Mouse (Mus musculus) cerebellum, postnatal 36 days (tissue): ENCODE results near the gene Dhx29.

ENCODE experiments used
- DNase-seq, 2 experiments: peaks; one replicate each; pipeline ENCODE4 v3.0.0; 2021 to 2022; ENCODE audit warnings: mixed read lengths in 2 of 2

Dhx29 gene

DNA sequence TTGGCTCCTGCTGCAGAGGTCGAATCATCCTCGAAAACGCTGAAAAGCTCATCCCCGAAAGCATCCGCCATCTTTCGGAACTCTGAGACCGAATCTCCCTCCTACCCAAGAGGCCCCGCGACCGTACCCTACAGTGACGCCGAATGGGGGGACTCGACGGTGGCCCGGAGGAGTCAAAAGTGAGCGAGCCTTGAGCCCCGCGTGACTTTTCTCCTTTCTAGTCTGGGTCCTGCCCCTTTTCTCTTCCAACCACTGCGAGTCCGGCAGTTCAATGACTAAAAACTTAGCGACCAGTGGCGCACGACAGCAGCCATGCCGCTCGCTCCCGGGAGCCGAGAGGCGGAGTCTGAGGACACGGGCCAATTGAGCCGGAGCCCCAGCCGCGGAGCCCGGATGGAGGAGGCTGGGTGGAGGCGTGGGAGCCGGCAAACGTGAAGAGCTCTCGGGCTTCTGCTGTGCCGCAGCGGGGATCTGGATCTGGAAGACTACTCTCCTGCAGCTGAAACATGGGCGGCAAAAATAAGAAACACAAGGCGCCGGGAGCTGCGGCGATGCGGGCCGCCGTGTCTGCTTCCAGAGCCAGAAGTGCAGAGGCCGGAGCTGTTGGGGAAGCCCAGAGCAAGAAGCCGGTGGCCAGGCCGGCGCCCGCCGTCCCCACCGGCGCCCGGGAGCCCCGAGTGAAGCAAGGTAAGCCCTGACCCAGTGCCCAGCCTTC, at the start of gene Dhx29, which contains the start of gene Mtrex:
Dhx29 (plus strand) TSS at position 168 of the 715 bp plus-strand sequence.
Mtrex (minus strand) TSS at position 112 of the 715 bp plus-strand sequence.
- DNase-seq = peak; percentile 100

DNA sequence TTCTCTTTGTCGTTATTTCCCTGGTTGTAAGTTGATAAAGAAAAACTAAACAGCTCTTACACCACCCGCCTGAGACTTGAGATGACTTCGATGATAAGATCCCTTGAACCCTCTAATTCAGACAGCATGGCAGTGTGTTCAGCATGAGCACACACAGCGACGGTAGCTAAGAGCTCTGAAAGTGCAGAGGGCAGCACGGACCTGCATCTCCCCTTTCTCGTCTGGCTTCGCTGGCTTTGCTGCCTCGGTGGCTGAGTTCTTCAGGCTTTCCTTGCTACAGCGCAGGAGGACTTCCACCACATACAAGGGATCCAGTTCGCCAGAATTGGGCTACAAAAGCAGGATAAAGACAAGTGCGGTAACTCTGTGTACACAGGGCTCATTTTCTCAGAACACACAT, 40.0 kb upstream of the Dhx29 start:
- DNase-seq = no peak

DNA sequence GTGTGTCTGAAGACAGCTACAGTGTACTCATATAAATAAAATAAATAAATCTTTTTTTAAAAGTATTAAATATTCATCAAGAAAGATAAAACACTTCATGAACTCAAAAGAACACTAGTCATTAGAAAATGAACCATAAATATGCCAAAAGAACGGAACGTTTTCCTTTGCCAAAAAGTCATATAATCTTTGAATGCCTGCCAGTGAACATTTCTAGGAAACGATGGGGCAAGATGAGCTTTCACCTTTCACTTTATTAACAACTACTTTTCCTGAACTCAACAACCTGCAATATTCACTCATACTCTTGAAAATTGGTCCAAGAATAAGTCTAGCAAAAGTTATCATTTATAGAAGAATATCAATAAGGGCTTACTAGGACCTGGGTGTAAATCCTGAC, 25.1 kb upstream of the Dhx29 start:
- no peak for DNase-seq

DNA sequence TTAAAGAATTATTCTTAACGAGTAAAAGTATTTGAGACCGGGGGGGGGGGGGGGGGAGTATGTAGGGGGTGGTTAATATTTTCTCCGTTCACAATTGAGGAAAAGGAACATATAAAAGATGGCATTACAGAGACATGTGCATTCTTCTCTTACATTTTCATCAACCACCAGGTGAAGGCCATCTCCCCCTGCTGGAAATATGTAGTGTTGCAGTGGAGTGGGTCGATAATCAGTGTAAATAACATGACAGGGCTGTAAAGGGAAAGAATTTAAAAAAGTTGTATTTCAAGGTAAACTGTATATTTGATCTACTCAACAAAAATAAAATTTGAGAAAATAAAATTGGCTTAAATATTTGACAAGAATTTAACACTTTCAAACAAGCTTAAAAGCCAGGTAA, 17.6 kb upstream of the Dhx29 start:
- DNase-seq = peak; percentile 12 to 27

DNA sequence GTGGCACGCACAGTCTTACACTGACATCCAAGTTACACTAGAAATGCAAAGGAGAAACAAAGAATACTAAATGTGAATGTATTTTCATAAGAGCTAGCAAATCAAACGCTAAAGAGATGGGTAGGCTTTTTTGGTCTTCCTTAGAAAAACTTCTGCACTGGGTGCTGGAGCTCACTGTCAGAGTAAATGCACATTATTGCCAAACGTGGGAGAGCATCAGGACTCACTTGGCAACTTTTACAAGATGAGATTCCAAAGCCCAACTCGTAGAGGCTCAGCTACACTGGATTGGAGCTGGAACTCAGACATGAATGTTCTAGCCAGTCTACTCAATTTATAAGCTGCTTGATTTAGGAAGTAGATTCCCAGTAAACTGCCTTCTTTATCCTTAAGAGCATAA, 16.8 kb upstream of the Dhx29 start:
- DNase-seq = no peak

DNA sequence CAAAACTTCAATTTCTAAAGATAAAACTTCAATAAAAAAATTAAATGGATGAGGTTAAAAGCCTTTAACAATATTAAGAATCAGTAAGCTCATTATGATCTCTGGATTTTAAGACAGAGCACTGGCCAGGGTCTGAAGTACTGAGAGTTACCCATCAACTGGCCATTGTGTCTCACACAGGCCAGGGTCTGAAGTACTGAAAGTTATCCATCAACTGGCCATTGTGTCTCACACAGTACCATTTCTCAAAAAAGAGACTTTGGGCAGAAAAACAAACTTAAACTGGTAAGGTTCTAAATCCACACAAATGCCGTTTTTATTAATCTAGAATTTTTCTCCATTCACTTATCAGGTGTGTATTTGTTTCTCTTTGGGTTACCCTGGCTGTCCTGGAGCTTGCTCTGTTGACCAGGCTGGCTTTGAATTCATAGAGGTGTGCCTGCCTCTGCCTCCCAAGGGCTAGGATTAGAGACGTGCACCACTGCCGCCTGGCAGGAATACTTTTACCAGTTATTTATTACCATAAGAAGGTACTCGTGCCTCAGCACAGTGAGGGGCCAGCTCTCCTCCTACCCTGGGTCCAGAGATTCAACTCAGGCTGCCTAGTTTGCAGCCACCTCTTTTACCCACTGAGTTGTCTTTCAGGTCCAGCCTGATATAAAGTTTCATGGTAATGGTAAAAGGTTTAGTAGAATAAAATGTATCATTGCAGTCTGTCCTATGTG, 8.0 kb upstream of the Dhx29 start:
- DNase-seq = no peak

DNA sequence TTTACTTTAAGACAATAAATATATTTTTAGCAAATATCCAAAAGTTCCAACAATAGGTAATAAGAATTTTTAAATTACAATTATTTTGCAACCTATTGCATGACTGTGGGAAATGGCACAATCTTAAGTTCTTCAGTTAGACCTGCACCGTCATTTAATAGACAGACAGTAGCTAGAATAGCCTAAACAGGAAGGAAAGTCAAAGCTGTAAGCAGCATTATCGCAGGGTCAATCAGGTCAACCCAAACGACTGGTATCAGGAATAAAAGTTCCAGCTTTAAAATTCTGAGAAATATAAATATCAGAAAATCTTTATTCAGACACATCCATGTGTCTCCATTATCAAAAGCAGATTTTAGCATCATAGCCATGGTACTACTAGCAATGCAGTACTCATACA, 6.3 kb upstream of the Dhx29 start:
- DNase-seq = no peak

DNA sequence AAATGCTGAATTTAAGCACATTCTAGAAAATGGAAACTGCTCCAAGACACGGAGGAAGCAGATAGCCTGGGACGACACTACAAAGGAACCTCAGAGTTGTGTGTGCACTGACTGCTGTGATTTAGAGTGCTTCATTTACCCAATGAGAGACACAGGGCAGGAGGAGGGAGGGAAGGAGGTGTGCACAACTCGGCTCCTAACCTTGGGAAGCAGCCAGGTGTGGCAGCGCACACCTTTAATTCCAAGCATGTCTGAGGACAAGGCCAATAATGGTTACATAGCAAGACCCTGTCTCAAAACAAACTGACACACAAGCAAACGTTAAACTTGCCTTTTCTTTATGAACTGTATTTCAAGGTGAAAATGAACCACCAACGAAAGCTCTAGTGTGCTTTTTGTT, 2.0 kb upstream of the Dhx29 start:
- DNase-seq = no peak

DNA sequence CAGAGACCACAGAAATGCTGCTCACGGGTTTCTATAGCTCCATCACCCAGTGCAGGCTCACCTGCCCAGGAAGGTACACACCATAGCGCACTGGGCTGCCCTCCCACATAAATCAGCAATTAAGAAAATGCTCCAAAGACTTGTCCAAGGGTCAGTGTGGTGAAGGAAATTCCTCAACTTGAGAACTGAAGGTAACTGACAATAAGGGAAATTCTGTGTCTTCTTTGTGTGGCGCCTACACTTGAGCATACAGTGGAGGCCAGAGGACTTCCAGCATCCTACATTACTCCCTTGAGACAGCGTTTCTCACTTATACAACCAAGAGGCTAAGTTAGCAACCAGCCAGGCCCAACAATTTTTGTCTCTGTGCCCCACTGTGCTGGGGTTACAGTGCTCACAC, 1.3 kb upstream of the Dhx29 start:
- no peak for DNase-seq

DNA sequence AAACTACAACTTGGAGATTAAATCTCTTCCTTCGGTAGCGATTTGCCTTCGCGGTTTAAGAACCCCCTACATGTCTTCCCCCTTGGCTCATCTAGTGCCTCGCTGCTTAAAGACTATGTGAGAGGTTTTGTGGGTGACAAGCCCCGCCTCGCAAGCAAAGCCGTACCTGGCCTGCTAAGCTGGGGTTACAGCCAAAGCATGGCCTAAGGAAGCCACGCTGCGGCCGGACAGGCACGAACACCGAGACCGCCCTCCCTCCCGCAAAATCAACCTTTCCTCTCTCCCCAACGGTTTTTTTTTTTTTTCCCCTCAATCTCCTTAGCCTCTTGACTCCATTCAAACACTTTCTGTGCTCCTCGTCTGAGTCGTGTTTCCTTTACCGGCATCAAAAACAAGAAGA, 458 bp upstream of the Dhx29 start:
- peak in 1 of 2 experiments; percentile 31 for DNase-seq

DNA sequence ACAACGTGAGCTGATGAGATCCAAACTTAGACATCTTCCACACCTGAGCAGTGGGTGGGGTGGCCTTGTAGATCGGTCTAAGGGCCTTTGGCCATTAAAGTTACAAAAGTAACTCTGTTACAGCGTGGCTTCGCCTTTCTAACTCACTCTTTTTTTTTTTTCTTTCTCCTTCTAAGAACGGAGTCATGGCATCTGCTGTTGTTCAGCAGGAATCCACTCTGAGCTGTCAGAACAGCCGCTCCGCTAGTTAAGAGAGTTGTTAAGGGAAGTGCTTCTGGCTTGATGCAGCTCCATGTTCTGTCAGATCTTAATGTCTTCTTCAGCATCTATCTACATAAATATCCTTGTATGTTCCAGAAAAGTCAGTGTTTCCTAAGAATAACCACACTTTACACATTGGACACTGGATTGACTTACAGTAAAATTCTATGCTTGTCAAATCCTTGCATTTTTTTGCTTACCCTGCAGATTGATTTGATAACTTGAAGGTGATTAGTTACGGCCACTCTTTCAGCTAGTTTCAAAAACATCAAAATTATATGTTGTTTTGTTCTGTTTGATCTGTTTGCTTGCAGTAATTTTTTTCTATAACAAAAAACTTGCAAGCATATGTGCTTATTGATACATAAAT, 899 bp downstream of the Dhx29 start:
- no peak for DNase-seq

DNA sequence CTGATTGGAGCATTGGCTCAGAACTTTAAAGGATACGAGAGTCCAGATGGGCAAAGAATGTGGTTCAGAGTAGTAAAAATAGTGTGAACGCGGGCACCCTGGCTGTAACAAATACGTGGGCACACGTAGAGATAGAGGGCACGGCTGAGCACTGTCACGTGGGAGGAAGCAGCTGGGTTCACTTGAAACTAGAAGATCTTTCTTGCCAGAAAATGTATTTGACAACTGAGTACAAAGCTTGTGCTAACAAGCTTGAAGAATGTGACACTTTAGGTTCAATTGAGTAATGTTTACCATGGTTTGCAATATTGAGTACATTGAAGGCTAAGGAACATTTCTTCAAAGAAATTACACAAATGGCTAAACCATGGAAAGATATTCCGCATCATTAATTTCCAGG, 10.9 kb downstream of the Dhx29 start:
- no peak for DNase-seq

DNA sequence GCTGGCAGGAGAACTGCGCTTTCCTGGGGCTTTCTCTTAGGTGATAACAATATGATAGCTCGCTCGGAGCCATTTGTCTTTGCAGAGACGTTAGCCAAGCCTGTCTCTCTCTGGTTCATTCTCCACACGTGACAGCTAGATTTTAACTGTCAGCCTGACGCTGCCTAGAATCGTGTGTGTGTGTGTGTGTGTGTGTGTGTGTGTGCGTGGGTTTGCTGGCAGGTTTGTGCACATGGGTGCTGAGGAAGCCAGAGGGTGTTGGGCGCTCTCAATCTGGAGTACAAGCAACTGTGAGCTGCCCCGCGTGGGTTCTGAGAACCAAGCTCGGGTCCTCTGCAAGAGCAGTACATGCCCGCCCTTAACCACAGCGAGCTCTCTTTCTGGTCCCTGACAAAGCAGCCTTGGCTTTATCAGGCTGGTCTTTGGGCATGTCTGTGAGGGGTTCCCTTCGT, 14.7 kb downstream of the Dhx29 start:
- no peak for DNase-seq

DNA sequence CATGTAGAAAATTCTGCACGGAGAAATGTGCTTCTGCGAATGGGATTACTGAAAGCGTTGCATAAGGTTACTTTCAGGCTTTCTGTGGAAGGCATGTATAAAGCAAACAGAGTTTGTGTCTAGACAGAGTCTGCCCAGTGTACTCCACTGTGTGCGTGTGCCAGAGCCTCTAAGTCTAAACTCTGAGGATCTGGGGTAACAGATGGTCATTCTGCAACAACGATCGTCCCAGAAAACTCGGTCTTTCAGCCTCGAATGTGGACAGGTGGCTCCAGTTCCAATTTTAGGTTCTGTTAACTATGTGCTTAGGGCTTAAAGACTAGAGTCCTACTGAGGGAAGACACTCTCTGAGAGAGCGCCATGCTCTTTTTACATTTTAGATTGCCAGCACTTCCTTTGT, 18.1 kb downstream of the Dhx29 start:
- DNase-seq = no peak

DNA sequence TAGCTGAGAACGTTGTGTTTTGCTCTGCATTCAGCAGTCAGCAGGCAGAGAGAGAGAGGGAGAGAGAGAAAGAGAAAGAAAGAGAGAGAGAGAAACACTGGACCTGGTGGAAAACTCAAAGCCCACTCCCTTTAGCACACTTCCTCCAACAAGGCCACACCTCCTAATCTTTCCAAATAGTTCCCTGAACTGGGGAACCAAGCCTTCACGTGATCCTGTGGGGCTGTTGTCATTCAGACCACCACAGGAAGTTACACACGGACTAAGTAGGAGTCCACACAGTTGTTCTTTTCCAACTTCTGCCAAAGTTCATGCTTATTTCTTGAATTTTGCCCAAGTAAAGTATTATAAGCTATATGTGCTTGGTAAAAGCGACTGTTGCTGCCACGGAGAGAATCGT, 18.6 kb downstream of the Dhx29 start:
- DNase-seq = no peak

DNA sequence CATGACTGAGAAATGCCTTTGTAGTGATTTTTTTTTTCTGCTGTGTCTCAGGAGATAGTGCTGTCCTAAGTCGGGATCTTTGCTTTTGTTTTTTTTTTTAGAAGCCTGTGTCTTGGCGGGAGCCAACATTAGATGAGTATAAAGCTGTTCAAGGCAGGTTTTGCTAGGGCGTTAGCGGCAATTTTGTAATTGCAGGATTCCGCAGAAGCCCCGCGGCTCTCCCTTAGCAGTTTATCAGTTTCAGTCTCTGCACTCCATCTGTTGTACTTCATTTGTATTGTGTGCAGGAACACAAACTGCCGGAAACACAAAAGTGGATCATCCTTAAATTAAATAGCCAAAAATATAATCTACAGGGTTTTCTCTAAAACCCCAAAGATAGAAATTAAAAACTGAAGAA, 26.8 kb downstream of the Dhx29 start:
- no peak for DNase-seq

DNA sequence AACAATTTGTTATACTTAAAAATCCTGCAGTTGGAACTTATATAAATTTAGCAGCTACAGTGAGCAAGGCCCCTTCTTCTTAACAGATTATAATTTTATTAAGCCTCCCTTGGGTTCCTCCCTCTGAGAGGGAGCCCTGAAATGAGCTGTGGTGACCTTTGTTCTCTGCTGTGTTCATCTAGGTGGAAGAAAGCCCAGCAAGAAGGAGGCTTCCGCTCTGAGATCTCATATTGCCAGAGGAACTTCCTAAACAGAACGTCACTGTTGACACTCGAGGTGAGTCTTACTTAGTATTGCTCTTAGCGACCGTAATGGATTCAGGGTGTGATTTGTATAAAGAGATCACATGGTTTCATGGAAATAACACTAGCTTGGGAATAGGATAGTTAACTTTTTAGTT, 35.8 kb downstream of the Dhx29 start:
- no peak for DNase-seq

DNA sequence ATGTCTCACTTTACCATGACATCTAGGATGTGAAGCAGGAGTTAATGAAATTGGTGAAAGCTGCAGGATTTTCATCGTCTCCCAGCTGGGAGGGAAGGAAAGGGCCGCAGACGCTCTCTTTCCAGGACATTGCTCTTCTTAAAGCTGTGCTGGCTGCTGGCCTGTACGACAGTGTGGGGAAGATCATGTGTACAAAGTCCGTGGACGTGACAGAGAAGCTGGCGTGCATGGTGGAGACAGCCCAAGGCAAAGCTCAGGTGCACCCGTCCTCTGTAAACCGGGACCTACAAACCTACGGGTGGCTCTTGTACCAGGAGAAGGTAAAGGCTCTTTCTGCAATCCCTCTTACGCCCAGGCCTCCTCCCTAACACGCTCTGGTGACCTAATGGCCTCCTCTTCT, 37.2 kb downstream of the Dhx29 start:
- no peak for DNase-seq

DNA sequence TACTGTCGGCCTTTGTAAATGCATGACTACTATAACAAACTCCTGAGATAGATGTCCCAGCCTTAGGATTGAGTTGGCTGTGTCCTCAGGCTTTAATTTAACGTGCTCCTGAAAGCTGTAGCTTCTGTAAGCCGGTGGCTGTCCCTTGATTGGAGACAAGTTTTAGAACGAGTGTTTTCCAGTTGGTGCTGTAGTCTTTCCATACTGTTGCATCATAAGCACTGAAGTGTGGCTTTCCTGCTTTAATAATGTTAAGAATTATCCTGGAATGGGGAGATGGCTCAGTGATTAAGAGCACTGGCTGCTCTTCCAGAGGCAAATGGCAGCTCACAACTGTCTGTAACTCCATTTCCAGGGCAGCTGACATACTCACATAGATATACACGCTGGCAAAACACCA, 40.0 kb downstream of the Dhx29 start:
- DNase-seq = no peak

DNA sequence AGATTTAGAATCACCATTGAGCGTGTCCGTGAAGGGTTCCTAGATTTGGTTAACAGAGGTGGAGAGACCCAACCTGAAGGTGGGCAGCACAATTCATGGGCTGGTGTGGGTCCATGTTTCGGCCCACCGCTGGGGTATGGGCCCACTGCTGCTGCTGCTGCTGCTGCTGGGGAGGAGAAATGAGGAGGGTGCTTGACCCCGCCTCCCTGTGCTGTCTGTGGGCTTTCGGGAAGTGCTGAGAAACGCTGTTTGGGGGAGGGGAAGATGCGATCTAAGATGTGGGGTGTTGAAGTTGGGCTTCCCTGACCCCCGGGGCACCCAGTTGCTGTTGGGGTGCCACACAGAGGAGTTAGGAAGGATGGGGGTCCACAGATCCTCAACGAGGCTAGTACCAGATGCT, 49.5 kb downstream of the Dhx29 start:
- DNase-seq = no peak

DNA sequence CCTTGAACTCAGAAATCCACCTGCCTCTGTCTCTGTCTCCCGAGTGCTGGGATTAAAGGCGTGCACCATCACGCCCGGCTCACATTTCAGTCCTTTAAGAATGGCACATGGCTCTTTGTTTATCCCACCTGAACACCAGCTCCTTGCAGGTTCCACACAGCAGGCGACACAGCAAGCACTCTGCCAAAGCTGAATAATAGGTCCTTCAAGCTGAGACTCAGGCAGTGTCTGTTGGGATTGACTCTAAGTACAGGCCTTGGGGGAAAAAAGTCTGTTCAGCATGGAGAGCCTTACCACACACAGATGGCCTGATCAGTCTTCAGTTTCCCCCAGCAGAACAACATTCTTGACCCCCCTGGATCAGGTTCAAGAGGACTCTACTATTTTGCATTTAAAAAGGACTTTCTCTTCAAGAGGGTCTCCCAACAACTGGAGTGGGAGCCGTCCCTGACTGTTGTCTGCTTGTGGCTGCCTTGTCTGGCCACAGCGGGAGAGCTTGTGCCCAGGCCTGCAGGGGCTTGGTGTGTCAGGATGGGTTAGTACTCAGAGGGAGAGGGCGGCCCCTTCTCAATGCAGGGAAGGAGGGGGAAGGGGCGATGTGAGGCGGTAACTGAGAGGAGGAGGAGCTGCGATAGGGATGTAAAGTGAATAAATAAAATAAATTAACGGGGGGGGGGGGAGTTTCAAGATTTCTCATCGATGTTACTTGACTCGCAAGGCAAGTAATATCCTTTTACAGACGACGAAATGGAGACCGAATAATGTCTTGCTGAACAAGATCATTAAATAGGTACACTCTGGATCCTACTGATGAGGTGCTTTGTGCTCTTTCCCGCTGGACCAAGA, 58.6 kb downstream of the Dhx29 start:
- DNase-seq = no peak

DNA sequence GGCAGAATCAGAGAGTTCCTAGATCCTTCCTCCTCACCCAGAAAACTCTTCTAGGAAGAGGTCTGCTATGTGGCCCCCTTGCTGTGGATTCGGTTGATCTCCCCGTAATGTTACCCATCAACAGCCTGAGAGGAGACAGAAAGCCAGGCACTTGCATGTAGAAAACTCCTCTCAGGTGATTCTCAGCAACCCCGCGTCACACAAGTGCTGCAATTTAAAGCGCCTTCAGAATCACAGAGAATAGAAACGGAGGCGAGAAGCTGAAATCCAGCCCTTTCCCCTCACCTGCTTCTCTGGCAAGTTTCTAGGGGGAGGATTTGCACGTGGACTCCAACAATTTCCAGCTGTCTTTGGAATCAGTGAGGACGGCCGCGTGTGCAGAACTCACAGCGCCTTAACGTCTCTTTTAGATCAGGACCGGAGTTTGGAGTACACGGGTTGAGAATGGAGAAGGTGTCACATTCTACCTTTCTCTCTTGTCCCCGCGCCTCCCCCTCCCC, 59.2 kb downstream of the Dhx29 start:
- DNase-seq = no peak

DNA sequence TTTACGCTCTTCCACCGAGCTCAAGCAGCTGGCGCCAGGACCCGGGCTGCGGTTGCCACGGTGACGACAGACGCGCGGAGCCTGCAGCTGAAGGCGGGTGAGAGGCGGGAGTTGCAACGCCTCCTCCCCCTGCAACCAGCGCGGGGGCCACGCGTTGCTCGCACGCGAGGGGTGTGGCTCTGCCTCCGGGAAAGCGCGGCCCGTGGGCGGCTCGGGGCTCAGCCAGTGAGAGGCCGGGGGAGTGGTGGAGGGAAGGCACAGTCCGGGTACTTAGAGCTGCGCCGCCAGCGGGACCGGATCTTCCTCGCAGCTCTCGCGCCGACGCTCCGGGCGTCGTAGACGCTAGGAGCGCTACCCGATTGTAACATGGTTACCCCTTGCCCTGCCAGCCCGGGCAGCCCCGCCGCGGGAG, 60.3 kb downstream of the Dhx29 start, which contains the start of gene Ccno:
Ccno (plus strand) TSS at position 271 of the 412 bp plus-strand sequence.
- peak; percentile 69 to 81 for DNase-seq
